Mouse (Mus musculus) liver, embryonic 15.5 days (tissue): ENCODE measurements around the gene Cacna2d4. TPM values are rescaled to one million over a fixed set of nuclear protein-coding genes. Genes with fewer than 3 reads are reported as not detected.
"Not testable (repeated sequence)": the region's sequence is repeated elsewhere in the genome, so short reads cannot be mapped to it uniquely, and the experiment has no call there.

Experiments used
- ATAC-seq: fragments of 200-750 bp; cut with Nextera tagmentation; 2 replicates; pipeline ENCODE4 v1.8.0; 2017; ENCODE audit warnings: moderate number of reproducible peaks, mild to moderate bottlenecking, moderate library complexity; ENCODE audit not compliant: insufficient read depth
- H3K27ac ChIP-seq: fragments of 300-500 bp; sonication (generic); replicated peaks from 2 replicates; pipeline ENCODE4 v1.5.1; 2015; ENCODE audit warnings: mild to moderate bottlenecking, inconsistent platforms
- H3K27me3 ChIP-seq: fragments of 300-500 bp; sonication (generic); 2 replicates; pipeline ENCODE4 v1.6.1; 2015; ENCODE audit warnings: mild to moderate bottlenecking, inconsistent platforms
- H3K36me3 ChIP-seq: fragments of 300-500 bp; sonication (generic); replicated peaks from 2 replicates; pipeline ENCODE4 v1.6.1; 2015; ENCODE audit warnings: moderate library complexity, mild to moderate bottlenecking, inconsistent platforms
- H3K4me1 ChIP-seq: fragments of 300-500 bp; sonication (generic); replicated peaks from 2 replicates; pipeline ENCODE4 v1.6.1; 2015; ENCODE audit warnings: inconsistent platforms
- H3K4me2 ChIP-seq: fragments of 300-500 bp; sonication (generic); 2 replicates; pipeline ENCODE4 v1.6.1; 2015; ENCODE audit warnings: moderate library complexity, mild to moderate bottlenecking, inconsistent platforms
- H3K4me3 ChIP-seq: fragments of 300-500 bp; sonication (generic); replicated peaks from 2 replicates; pipeline ENCODE4 v1.5.1; 2015; ENCODE audit warnings: mild to moderate bottlenecking, inconsistent platforms
- H3K9ac ChIP-seq: fragments of 300-500 bp; sonication (generic); 2 replicates; pipeline ENCODE4 v1.6.1; 2015; ENCODE audit warnings: moderate library complexity, mild to moderate bottlenecking, inconsistent platforms
- H3K9me3 ChIP-seq: fragments of 300-500 bp; sonication (generic); replicated peaks from 2 replicates; pipeline ENCODE4 v1.6.1; 2016; ENCODE audit warnings: inconsistent platforms
- WGBS: fragments of 180-500 bp; shearing (Covaris S2); methylation state at CpG from one replicate; pipeline ENCODE4 v1.1.7; 2015; ENCODE audit warnings: mixed read lengths; ENCODE audit not compliant: insufficient replicate concordance; 5-methylcytosine and 5-hydroxymethylcytosine counted together
- polyA plus RNA-seq: library from polyadenylated mRNA; unstranded; fragments of >200 nt; fragmentation: Nextera tagmentation; extraction: Ambion mirVana; gene quantifications from 2 replicates; pipeline ENCODE4 v1.2.1, GENCODE M21; 2015

The Cacna2d4 gene
- polyA plus RNA-seq, 1 experiment from 2014 or later = not detected

GRCm38 (mm10) chr6:119346257-119346656 is 109.9 kb downstream of the Cacna2d4 start:
- H3K27ac ChIP-seq = no peak overlapping the region
- no peaks in the 10 kb centered on the region for H3K4me1 ChIP-seq
- 35% methylated on average over 10 of the region's 10 CpGs for WGBS
- H3K4me2 ChIP-seq = no peak overlapping the region
- H3K27me3 ChIP-seq = no peaks in the 10 kb centered on the region
- no peaks in the 10 kb centered on the region for H3K36me3 ChIP-seq
- no peak overlapping the region for H3K4me3 ChIP-seq
- H3K9ac ChIP-seq = no peak overlapping the region
- no peaks in the 10 kb centered on the region for H3K9me3 ChIP-seq
- ATAC-seq = no peak

GRCm38 (mm10) chr6:119347813-119348212 is 111.5 kb downstream of the Cacna2d4 start:
- H3K9me3 ChIP-seq = no peaks in the 10 kb centered on the region
- no peak overlapping the region for H3K4me3 ChIP-seq
- no peaks in the 10 kb centered on the region for H3K27me3 ChIP-seq
- H3K4me1 ChIP-seq = no peaks in the 10 kb centered on the region
- 64% methylated on average over 5 of the region's 5 CpGs for WGBS
- 0 out of 2 replicates have a peak, but pooled peaks cover 3% of the 10 kb centered on the region for H3K36me3 ChIP-seq
- no peak overlapping the region for H3K27ac ChIP-seq
- H3K9ac ChIP-seq = no peak overlapping the region
- ATAC-seq = no peak
- H3K4me2 ChIP-seq = no peak overlapping the region

- H3K27ac ChIP-seq = no peak overlapping the region
- 0% methylated on average over 1 of the region's 1 CpGs for whole genome bisulfite sequencing
- no peak overlapping the region for H3K4me2 ChIP-seq
- peaks cover 5% of the 10 kb centered on the region for H3K36me3 ChIP-seq
- ATAC-seq = no peak
- no peak overlapping the region for H3K9ac ChIP-seq
- no peaks in the 10 kb centered on the region for H3K9me3 ChIP-seq
- H3K27me3 ChIP-seq = no peaks in the 10 kb centered on the region
- no peaks in the 10 kb centered on the region for H3K4me1 ChIP-seq
- H3K4me3 ChIP-seq = no peak overlapping the region
Observed at GRCm38 (mm10) chr6:119348234-119348633, 111.9 kb downstream of the Cacna2d4 start.

GRCm38 (mm10) chr6:119350703-119351198 is 114.4 kb downstream of the Cacna2d4 start:
- H3K9me3 ChIP-seq = no peaks in the 10 kb centered on the region
- no peaks in the 10 kb centered on the region for H3K4me1 ChIP-seq
- H3K9ac ChIP-seq = no peak overlapping the region
- no peak for ATAC-seq
- H3K27me3 ChIP-seq = no peaks in the 10 kb centered on the region
- no peak overlapping the region for H3K4me2 ChIP-seq
- WGBS = 70% methylated on average over 9 of the region's 9 CpGs
- H3K36me3 ChIP-seq = peaks cover 31% of the 10 kb centered on the region
- H3K4me3 ChIP-seq = no peak overlapping the region
- H3K27ac ChIP-seq = no peak overlapping the region

GRCm38 (mm10) chr6:119351656-119352055 is 115.3 kb downstream of the Cacna2d4 start:
- Histone ChIP-seq H3K9ac (no peak overlapping the region), H3K4me2 (no peak overlapping the region), H3K27me3 (no peaks in the 10 kb centered on the region), H3K4me3 (no peak overlapping the region), H3K36me3 (peaks cover 40% of the 10 kb centered on the region), H3K9me3 (no peaks in the 10 kb centered on the region), H3K27ac (no peak overlapping the region), H3K4me1 (no peaks in the 10 kb centered on the region)
- WGBS = 64% methylated on average over 8 of the region's 8 CpGs
- no peak for ATAC-seq

GRCm38 (mm10) chr6:119352501-119352900 is 116.2 kb downstream of the Cacna2d4 start:
- 72% methylated on average over 6 of the region's 6 CpGs for WGBS
- Histone ChIP-seq H3K4me1 (no peaks in the 10 kb centered on the region), H3K4me2 (no peak overlapping the region), H3K27me3 (no peaks in the 10 kb centered on the region), H3K9ac (no peak overlapping the region), H3K27ac (no peak overlapping the region), H3K9me3 (no peaks in the 10 kb centered on the region), H3K36me3 (peaks cover 46% of the 10 kb centered on the region), H3K4me3 (no peak overlapping the region)
- ATAC-seq = no peak

- H3K4me2 ChIP-seq = no peak overlapping the region
- no peaks in the 10 kb centered on the region for H3K27me3 ChIP-seq
- peaks cover 93% of the 10 kb centered on the region for H3K36me3 ChIP-seq
- no peaks in the 10 kb centered on the region for H3K9me3 ChIP-seq
- WGBS = 84% methylated on average over 8 of the region's 8 CpGs
- no peak overlapping the region for H3K9ac ChIP-seq
- H3K4me3 ChIP-seq = no peak overlapping the region
- ATAC-seq = no peak
- H3K27ac ChIP-seq = no peak overlapping the region
- peaks cover 32% of the 10 kb centered on the region for H3K4me1 ChIP-seq
Observed at GRCm38 (mm10) chr6:119358020-119358571, 121.8 kb downstream of the Cacna2d4 start.

- not testable (repeated sequence) for H3K27me3 ChIP-seq, H3K9me3 ChIP-seq, H3K4me3 ChIP-seq, H3K9ac ChIP-seq, ATAC-seq
- peaks cover 35% of the 10 kb centered on the region for H3K4me1 ChIP-seq
- H3K27ac ChIP-seq = peak overlapping the region; percentile 88
- 65% methylated on average over 6 of the region's 6 CpGs for WGBS
- H3K36me3 ChIP-seq = peaks cover 89% of the 10 kb centered on the region
- H3K4me2 ChIP-seq = peak overlapping the region; percentile 38; the same call in 1 of the 2 replicates
Observed at GRCm38 (mm10) chr6:119360250-119360649, 123.9 kb downstream of the Cacna2d4 start.

- Histone ChIP-seq H3K27ac (peak overlapping the region; percentile 88), H3K9ac (no peak overlapping the region), H3K4me1 (peaks cover 40% of the 10 kb centered on the region), H3K4me2 (peak overlapping the region; percentile 38), H3K9me3 (no peaks in the 10 kb centered on the region), H3K27me3 (no peaks in the 10 kb centered on the region), H3K36me3 (peaks cover 89% of the 10 kb centered on the region), H3K4me3 (no peak overlapping the region)
- ATAC-seq = peak; percentile 99
- 33% methylated on average over 3 of the region's 3 CpGs for WGBS
Observed at GRCm38 (mm10) chr6:119360925-119361702, 124.8 kb downstream of the Cacna2d4 start.

GRCm38 (mm10) chr6:119363593-119363992 is 127.3 kb downstream of the Cacna2d4 start:
- no peak overlapping the region for H3K4me2 ChIP-seq
- no peaks in the 10 kb centered on the region for H3K27me3 ChIP-seq
- no peak for ATAC-seq
- H3K27ac ChIP-seq = no peak overlapping the region
- H3K36me3 ChIP-seq = peaks cover 84% of the 10 kb centered on the region
- WGBS = 71% methylated on average over 5 of the region's 5 CpGs
- H3K9ac ChIP-seq = no peak overlapping the region
- H3K4me1 ChIP-seq = peaks cover 45% of the 10 kb centered on the region
- H3K4me3 ChIP-seq = no peak overlapping the region
- no peaks in the 10 kb centered on the region for H3K9me3 ChIP-seq

GRCm38 (mm10) chr6:119366800-119367199 is 130.5 kb downstream of the Cacna2d4 start:
- not testable (repeated sequence) for H3K4me2 ChIP-seq, H3K9ac ChIP-seq, H3K27ac ChIP-seq, H3K4me3 ChIP-seq, ATAC-seq, H3K9me3 ChIP-seq, H3K27me3 ChIP-seq
- 67% methylated on average over 4 of the region's 4 CpGs for WGBS
- Histone ChIP-seq H3K4me1 (peaks cover 23% of the 10 kb centered on the region), H3K36me3 (peaks cover 68% of the 10 kb centered on the region)
